Mouse (Mus musculus) fat pad, adult 2 months (tissue): ENCODE measurements around the gene Cog1.
"Not testable (repeated sequence)": the region's sequence is repeated elsewhere in the genome, so short reads cannot be mapped to it uniquely, and the experiment has no call there.

ENCODE experiments used
- DNase-seq: peaks from one replicate; pipeline ENCODE4 v3.0.0-alpha.2; 2011; ENCODE audit warnings: low read depth, low spot score; ENCODE audit errors: extremely low read depth

Cog1 gene

DNA sequence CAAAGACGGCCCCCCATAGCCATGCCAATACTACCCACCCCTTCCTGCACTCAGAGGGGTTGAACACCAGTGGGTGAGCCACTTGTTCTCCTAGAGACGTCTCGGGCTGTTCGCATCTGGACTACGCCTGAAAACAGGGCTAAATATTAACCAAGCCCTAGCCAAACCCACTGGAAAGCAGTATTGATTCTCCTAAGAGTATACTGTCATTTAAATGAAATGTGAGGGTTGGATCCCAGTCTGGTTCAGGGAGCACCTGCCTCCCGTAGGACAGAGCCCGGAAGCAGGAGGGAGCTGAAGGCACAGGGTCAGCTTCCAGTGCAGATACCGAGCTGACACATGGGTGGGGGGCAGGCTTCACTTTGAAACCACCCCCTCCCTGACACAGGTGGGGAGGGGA is 17.1 kb upstream of the Cog1 start:
- DNase-seq: no peak

GRCm38 (mm10) chr11:113632303-113632702 is 16.7 kb upstream of the Cog1 start:
- no peak for DNase-seq

DNA sequence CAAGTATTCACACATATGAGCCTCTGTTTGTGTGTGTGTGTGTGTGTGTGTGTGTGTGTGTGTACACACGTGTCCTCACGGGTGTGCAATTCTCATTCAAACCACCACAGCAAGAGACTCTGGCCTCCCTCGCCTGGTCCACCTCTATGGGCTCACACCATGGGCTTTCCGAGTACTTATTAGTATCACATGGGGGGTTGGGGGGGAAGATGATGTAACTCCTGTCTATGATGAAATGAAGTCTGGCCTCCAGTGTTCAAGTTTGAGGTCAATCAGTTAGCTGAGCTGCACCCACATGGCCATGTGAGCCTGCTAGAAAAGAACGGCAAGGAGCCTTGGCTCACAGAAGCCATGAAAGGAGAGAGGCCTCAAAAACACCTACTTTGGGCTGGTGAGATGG is 15.6 kb upstream of the Cog1 start:
- DNase-seq: no peak

DNA sequence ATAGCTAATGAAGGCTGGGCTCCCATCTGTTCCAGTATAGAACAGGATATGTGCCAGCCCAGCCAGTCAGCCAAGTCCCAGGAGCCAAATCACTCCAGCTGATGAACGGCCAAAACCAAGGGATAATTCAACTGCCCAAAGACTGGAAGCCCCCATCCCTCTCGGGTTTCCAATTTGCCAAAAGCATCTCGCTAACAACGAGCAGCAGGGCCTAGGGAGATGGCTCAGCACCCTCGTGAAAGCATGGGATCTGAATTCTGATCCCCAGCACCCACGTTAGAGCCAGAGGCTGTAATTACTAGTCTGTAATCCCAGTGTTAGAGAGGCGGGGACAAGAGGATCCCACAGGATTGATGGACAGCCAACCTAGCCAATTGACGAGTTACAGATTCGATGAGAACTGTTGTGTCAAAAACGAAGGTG is 14.3 kb upstream of the Cog1 start:
- DNase-seq: no peak

GRCm38 (mm10) chr11:113638680-113639079 is 10.3 kb upstream of the Cog1 start:
- DNase-seq: no peak

GRCm38 (mm10) chr11:113645181-113645580 is 3.8 kb upstream of the Cog1 start:
- DNase-seq: no peak

DNA sequence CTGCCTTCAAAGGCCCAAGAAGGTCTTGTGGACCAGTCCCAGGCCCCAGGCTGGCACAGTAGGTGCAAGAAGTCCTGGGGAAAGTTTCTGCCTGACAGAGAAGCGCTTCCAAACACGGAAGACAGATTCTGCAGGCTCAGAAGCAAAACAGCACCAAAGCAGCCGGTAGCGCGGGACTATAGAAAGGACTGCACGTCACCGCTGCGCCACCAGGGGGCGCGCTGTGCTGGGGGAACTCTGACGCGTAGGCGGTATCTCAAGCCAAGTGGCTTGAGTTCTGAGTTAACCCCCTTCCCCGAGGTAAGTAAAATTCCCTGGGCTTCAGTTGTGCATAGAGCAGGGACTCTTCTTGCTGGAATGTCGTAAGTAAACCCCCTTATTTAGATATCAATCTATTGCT is 817 bp upstream of the Cog1 start:
- DNase-seq: no peak

- DNase-seq: no peak
Measured at GRCm38 (mm10) chr11:113649353-113650210, 613 bp downstream of the Cog1 start, which contains the start of gene Slc39a11. Gene Slc39a11 (minus strand): TSS chr11:113650079.

GRCm38 (mm10) chr11:113651206-113651906 is 2.4 kb downstream of the Cog1 start:
- DNase-seq: no peak

- DNase-seq: no peak
Measured at GRCm38 (mm10) chr11:113651907-113652273, 2.9 kb downstream of the Cog1 start.

- no peak for DNase-seq
Measured at GRCm38 (mm10) chr11:113652516-113652915, 3.5 kb downstream of the Cog1 start.

GRCm38 (mm10) chr11:113654105-113654504 is 5.1 kb downstream of the Cog1 start:
- DNase-seq: no peak

- no peak for DNase-seq
Measured at GRCm38 (mm10) chr11:113654561-113655270, 5.7 kb downstream of the Cog1 start.

DNA sequence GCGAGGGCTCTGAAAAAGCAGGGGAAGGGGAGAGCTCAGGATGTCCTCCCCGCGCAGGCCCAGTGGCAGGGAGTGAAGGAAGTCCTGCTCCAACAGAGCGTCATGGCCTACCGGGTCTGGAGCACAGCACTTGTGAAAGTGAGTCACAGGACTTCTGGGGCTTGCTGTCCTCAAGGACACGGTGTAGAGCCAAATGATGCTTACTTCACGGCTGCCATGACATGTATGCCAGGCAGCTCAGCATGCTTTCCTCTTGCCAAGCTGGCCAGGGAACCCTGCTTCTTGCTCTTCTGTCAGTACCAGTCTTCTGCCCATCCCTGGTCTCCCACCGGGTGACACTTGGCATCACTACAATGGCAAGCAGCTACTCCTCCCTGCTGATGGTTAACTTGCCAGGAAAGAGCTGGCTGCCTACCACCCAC is 7.6 kb downstream of the Cog1 start:
- no peak for DNase-seq

GRCm38 (mm10) chr11:113657221-113657620 is 8.3 kb downstream of the Cog1 start:
- DNase-seq: no peak

GRCm38 (mm10) chr11:113658319-113658718 is 9.3 kb downstream of the Cog1 start:
- no peak for DNase-seq

- peak; percentile 57 for DNase-seq
Measured at GRCm38 (mm10) chr11:113658763-113659162, 9.8 kb downstream of the Cog1 start.

DNA sequence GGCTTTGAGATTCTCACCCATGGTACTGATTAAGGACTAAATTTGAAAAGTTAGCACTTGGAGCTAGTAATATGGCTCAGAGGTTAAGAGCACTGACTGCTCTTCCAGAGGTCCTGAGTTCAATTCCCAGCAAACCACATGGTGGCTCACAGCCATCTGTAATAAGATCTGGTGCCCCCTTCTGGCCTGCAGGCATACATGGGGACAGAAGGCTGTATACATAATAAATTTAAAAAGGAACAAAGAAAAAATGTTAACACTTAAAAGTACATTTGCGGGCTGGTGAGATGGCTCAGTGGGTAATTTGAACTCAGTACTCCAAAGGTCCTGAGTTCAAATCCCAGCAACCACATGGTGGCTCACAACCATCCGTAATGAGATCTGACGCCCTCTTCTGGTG is 11.2 kb downstream of the Cog1 start:
- not testable (repeated sequence) for DNase-seq

GRCm38 (mm10) chr11:113660940-113661339 is 12.0 kb downstream of the Cog1 start:
- no peak for DNase-seq

- DNase-seq: no peak
Measured at GRCm38 (mm10) chr11:113661835-113662351, 12.9 kb downstream of the Cog1 start.

DNA sequence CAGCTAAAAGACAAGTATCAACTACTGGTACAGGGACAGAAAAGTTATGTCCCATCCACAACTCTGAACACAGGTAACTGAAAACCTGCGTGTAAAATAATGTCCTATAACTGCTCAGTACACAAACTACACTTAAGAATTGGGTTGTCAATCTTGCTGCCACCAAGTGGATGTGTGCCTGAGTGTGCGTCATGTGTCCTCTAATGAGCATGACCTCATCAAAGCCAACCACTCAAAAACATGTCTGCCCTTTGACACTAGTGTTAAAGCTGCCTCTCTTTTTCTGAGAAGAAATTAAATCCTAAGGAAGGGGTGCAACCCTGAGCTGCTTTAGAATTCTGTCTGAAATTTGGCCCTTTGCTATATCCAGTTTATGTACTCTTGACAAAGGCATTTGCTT is 15.3 kb downstream of the Cog1 start:
- DNase-seq: no peak
